Mouse (Mus musculus): ENCODE measurements around the gene Pip5k1c.
A peak's percentile ranks its signal among the peaks of the same experiment; 100 is the strongest.

DNA sequence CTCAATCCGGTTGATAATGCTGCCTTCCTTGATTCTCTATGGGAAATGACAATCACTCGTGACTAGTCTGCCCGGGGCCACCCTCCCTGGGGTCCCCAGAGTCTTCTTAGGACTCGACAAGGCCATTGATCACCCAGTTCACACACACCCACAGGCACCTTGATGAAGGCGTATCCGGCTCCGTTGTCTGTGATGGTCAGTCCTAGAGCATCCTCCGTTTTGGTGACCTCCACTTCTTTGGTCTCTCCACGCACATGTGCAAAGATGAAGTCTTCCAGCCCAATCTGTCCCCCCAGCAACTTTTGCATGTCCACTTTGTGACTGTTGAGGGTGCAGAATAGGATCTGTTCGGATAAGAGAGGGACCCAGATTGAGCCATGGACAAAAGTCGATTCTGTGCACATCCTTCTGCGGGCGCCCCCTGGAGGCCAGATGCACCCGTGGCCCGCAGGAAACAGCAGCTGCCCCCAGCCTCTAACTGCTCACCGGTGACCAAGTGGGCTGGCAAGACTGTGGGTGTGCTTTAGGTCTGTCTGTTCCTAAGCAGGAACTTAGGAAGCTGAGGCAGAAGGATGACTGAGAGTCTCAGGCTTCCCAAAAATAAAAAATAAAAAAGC, 48.7 kb downstream of the Pip5k1c start:
- TF ChIP-seq CTCF (IDR thresholded peaks at IDR 0.05; ENCODE audit: borderline replicate concordance, insufficient read depth, low read depth, low read length) (peak; percentile 54; the same call in 1 of the 2 replicates), POLR2A (IDR thresholded peaks at IDR 0.05; ENCODE audit: borderline replicate concordance, insufficient read depth, low read length) (no peak)

Data from cerebellum, adult 2 months (tissue).